Mouse (Mus musculus) layer of hippocampus, postnatal 14 days (tissue): Measurements from ENCODE around the gene Ptgir. TPM values are rescaled to one million over a fixed set of nuclear protein-coding genes. Genes with fewer than 3 reads are reported as not detected.

ENCODE experiments used
- DNase-seq, 2 experiments: peaks; one replicate each; pipeline ENCODE4 v3.0.0; 2021 to 2022; ENCODE audit warnings: low spot score in 2 of 2, mixed read lengths in 1 of 2
- long read RNA-seq, 2 experiments: library from polyadenylated mRNA; stranded (forward); transcript quantifications; one replicate each; pipeline ENCODE4 v2.0.0; 2021
- total RNA-seq, 2 experiments: library from RNA; stranded (reverse); gene quantifications; 2 replicates each; pipeline ENCODE4 v1.2.3; 2021

The Ptgir gene
- total RNA-seq = under 1 TPM in 1 of 2 experiments, not detected in 1; 0.28 TPM
- long read RNA-seq, experiment 1, partial matches to known transcripts = 0 of 1 reads
- long read RNA-seq, experiment 1, other reads (novel, unspliced or antisense) = 0 of 1 reads
- long read RNA-seq, experiment 2 = 0 reads

DNA sequence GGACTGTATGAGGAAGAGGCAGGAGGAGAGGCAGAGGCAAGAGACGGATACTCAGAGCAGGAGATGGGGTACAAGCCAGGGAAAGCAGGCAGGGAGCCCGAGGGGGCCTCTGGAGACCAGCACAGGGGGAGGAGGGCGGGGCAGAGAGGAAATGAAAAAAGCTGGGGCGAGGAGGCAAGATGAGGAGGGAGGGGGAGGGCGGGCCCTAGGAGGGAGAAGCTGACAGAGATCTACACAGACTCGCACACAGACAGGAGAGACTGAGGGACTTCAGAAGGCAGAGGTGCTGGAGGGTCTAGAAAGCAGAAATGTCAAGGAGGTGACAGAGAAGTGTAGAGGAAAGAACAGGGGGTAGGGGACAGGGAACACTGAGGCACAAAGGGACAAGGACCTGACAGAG lies at the start of gene Ptgir:
Gene Ptgir, plus strand, starts transcription at position 210 of the 400 bp plus-strand sequence.
- no peak for DNase-seq

DNA sequence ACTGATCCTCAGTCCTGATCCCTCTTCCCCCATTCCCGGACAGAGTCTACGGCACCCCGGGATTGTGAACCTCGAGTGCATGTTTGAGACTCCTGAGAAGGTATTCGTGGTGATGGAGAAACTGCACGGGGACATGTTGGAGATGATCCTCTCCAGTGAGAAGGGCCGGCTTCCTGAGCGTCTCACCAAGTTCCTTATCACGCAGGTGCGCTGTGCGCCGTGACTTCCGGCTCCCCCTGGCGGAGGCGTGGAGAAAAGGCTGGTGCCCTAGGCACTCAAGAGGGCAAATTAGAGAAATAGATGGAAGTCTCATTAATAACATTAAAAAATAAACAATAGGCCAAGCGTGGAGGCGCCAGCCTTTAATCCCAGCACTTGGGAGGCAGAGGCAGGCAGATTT lies 48.0 kb upstream of the Ptgir start:
- no peak for DNase-seq

DNA sequence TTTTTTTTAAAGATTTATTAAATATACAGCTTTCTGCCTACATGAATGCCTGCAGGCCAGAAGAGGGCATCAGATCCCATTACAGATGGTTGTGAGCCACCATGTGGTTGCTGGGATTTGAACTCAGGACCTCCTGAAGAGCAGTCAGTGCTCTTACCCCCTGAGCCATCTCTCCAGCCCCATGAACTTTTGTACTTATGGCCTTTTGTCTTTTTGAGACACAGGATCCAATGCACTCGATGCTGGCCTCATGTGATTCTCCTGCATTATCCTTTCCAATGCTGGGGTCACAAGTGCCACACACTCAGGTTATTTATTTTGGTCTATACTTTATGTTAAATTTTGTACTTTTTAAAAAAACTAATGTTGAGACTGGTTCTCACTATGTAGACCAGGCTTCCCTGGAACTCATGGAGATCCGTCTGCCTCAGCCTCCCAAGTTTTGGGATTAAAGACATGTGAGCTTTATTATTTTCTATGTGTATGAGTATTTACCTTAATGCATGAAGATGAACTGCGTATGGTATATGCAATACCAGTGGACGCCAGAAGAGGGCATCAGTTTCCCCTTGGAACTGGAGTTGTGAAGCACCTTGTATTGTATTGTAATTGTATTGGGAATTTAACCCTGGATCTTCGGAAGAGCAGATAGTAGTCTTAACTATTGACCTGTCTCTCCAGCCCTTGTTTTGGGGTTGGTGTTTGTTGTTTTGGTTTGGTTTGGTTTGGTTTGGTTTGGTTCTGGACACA lies 46.2 kb upstream of the Ptgir start:
- DNase-seq = no peak

DNA sequence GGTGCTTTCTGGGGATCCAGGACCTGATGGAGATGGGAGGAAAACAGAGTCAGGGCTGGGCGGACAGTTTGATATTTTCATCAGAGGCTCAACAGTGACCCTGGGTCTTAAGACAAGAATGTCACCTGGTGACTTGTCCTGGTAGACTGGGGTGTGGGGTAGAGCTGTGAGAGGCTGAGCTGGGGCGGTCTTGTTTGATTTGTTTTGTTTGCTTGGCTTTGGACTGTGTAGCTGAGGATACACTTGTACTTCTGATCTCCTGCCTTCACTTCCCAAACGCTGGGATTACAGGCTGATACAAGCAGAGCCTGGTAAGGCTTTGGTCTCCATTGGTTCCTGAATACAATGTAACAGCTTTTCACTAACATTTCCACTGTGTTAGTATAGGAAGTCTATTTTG lies 38.8 kb upstream of the Ptgir start:
- DNase-seq = no peak

DNA sequence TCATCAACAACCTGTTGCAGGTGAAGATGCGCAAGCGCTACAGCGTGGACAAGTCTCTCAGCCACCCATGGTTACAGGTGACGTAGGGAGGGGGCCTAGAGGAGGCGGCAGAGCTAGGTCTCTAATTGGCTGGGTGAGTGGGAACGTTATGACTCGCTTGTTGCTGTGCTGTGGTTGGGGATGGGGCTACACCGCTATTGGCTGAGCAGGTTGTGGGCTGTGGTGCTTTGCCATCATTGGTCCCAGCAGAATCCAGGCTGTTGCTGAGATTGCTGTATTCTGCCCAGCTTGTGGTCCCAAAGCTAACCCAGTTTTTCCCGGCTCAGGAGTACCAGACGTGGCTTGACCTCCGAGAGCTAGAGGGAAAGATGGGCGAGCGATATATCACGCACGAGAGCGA lies 36.8 kb upstream of the Ptgir start:
- peak; percentile 86 to 96 for DNase-seq

DNA sequence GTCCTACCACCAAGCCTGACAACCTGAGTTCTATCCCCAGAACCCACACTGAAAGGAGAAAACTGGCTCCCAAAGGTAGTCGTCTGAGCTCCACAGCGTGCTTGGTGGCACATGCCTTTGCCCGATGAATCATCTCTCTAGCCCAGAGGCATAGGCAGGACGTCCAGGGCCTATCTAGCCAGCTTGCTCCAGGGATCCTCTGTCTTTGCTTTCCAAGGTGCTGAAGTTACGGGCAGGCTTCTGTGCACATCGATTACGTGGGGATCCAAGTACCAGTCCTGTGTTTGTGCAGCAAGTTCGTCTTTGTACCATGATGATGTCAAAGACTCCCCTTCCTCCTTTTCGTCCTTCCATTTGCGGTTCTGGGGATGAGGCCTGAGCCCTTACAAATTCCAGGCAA lies 34.7 kb upstream of the Ptgir start:
- no peak for DNase-seq

DNA sequence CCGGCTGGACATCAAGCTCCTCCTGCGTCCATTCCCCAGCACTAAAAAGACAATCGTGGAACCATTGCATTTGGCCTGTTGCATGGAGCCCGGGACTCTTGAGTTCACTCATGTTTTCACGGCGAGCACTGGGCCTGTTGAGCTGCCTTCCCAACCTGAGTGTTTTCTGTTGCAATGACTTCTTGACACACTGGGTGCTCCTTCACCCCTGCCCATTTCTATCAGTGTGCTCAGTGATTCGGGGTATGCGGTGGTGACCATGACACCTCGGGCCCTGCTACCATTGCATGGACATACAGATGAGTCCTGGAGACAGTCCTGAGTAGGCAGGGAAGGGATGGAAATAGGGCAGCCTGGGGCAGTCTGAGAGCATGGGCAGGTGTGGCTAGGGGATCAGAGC lies 33.8 kb upstream of the Ptgir start:
- DNase-seq = no peak

DNA sequence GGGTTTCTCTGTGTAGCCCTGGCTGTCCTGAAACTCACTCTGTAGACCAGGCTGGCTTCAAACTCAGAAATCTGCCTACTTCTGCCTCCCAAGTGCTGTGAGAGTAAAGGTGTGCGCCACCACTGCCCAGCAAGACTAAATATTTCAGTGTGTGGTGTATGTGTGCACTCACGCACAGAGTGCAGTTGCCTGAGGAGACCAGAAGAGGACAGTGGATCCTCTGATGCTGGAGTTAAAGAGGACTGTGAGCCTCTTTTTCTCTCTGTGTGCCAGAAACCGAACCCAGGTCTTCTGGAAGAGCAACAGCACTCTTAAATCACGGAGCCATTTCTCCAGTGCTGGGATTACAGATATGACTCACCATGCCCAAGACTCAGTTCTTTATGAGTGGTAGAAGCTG lies 32.9 kb upstream of the Ptgir start:
- no peak for DNase-seq

DNA sequence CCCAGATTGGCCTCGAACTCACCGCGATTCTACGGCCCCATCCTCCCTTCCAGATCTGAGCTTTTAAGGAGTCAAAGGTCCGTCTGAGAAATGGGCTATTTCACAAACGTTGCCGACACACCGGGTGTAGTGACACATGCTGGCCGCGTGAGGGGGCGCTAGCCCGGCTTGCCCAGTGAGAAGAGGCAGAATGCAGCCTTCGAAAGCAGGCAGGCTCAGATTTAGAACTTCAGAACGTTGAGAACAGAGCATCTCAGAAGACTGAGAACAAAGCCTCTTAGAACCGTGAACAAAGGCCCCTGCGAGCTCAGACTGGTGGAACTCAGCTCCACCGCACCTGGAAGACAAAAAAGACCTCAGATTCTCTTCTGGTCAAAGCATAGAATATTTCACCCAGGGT lies 32.1 kb upstream of the Ptgir start:
- DNase-seq = peak; percentile 79 to 81

DNA sequence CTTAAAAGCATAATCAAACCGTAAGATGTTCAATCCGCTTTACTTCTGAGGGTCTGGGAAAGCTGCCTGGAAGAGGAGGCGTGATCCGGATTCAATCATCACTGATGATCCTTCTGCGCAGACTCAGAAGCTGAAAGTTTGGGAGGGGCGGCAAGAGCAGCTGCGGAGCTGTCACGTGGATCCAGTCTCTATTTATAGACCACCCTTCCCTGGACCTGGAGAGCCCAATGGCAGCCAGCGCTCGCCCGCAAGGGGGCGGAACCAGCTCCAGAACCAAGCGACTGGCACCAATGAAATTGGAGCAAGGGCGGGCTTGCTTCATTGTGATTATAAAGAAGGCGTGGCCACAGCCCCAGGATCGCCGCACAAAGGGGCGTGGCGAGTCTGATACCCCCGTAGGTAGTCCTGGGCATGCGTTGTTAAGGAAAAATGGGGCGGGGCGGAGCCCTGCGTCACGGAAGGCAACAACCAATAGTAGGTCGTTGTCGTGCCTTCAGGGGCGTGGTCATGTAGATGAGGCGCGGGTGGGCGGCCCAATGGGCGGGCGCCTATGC lies 31.5 kb upstream of the Ptgir start:
- peak; percentile 99 to 100 for DNase-seq

GRCm38 (mm10) chr7:16875310-16875325 lies 31.2 kb upstream of the Ptgir start, which contains the start of gene Dact3:
Gene Dact3, plus strand, starts transcription at chr7:16875317.
- DNase-seq = no peak

- DNase-seq = no peak
Observed at GRCm38 (mm10) chr7:16875326-16875725, 31.0 kb upstream of the Ptgir start.

GRCm38 (mm10) chr7:16876006-16876405 lies 30.3 kb upstream of the Ptgir start:
- DNase-seq = no peak

DNA sequence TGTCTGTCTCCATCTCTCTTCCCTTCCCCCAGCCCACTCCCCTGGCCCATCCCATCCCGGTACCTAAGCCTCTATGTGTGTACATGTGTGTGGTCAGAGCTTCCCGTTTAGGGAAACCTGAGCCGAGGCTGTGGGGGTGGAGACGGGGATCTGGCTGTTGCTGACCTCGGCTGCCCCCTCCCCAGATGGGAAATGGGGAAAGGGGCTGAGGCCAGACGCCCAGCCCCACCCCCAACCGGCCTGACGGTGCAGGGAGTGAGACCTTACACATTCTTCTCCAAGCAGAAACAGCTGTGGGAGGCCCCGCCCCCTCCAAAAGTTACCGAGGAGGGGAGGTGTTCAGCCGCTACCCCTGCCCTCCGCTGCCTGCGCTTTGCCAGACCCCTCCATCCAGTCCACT lies 29.7 kb upstream of the Ptgir start:
- no peak for DNase-seq

DNA sequence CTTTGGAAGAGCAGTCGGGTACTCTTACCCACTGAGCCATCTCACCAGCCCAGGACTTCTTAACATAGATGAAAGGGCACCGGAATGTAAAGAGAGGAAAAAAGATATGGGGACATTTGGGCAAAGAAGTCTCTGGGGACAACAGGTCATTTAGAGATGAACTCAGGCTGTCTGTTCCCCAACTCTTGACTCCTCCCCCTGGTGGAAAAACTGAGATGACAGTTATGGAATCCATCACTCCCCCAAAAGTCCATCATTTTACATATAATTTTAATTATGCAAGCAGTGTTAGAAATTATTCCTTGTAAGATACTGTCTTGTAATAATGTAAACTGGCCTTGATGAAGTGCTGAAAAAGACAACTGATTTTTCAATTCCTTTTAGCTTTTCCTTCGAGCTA lies 28.6 kb upstream of the Ptgir start:
- no peak for DNase-seq

GRCm38 (mm10) chr7:16879796-16880547 lies 26.3 kb upstream of the Ptgir start:
- DNase-seq = no peak

DNA sequence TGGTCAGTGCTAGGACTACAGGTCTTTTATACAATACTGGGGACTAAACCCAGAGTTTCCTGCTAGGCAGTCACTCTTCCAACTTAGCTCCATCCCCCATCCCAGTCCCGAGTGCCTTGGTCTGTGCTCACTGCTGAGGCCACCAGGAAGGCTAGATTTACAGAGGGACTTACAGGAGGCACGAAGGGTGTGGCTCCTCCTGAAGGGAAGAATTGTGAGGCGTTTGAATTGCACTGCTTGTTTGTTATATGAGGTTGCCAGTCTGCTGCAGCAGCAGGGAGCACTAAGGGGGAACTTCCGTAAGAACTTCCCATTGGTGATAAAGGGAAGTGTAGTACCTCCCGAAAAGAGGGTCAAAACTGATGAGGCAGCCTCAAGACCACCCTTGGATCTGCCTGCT lies 25.7 kb upstream of the Ptgir start:
- no peak for DNase-seq

DNA sequence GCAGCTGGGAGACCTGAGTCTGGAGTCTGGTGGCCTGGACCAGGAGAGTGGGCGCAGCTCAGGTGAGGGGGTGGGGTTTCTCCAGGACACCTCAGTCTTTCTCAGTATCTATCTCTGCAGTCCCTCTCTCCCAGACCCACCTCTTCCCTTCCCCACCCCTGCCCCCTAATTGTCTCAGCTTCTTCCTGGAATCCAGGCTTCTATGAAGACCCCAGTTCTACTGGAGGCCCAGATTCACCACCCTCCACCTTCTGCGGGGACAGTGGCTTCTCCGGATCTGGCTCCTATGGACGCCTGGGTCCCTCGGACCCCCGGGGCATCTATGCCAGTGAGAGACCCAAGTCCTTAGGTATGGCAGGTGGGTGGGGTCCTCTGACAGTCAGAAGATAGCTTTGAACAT lies 23.1 kb upstream of the Ptgir start:
- no peak for DNase-seq

- DNase-seq = no peak
Observed at GRCm38 (mm10) chr7:16884334-16884733, 22.0 kb upstream of the Ptgir start.

- no peak for DNase-seq
Observed at GRCm38 (mm10) chr7:16885271-16885776, 21.0 kb upstream of the Ptgir start.

- DNase-seq = no peak
Observed at GRCm38 (mm10) chr7:16885905-16886304, 20.4 kb upstream of the Ptgir start.

DNA sequence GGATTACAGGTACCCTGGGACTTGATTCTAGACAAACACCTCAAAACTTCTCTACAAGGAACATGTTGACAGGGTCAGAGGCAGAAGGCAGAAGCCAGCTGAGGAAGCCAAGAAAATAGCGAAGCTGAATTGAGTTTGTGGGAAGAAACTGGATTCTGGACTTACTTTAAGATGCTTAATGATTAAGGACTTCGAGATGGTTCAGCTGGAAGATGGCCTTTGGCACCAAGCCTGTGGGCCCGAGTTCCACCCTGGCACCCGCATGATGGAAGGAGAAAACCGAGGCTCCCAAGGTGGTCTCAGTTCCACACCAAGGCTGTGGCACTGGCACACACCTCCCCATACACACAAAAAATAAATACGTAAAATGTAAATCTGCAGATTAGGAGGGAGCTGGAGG lies 15.8 kb upstream of the Ptgir start:
- no peak for DNase-seq

DNA sequence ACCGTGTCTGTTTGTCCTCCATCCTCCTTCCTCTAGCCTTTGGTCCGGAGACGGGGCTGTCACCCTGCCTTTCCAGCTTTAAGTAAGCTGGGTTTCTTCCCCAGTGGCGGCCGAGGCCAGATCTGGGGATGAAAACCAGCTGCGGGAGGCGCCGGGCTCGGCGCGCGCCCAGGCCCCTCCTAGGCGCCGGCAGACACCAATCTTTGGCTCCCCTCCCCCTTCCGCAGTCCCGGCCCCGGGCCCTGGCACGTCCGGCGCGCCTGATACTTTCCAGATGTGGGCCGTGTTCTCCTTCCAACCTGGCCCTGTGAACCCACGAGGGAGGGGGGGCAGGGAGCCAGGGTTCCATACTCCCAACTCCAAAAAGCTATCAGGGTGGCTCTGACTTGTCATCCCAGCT lies 15.3 kb upstream of the Ptgir start:
- no peak for DNase-seq
